Mouse (Mus musculus) forebrain, embryonic 15.5 days (tissue): ENCODE data around the gene Ddx60. TPM values are rescaled to one million over a fixed set of nuclear protein-coding genes. Genes with fewer than 3 reads are reported as not detected.

Experiments used
- ATAC-seq: fragments of 200-750 bp; cut with Nextera tagmentation; replicated peaks from 2 replicates; pipeline ENCODE4 v1.8.0; 2017; ENCODE audit warnings: mild to moderate bottlenecking, moderate TSS enrichment, moderate library complexity
- H3K27ac ChIP-seq: fragments of 300-500 bp; sonication (generic); replicated peaks from 2 replicates; pipeline ENCODE4 v1.5.1; 2015; ENCODE audit warnings: mild to moderate bottlenecking, inconsistent platforms
- H3K27me3 ChIP-seq: fragments of 300-500 bp; sonication (generic); 2 replicates; pipeline ENCODE4 v1.6.1; 2015; ENCODE audit warnings: inconsistent platforms
- H3K36me3 ChIP-seq: fragments of 300-500 bp; sonication (generic); 2 replicates; pipeline ENCODE4 v1.6.1; 2015; ENCODE audit warnings: mild to moderate bottlenecking, inconsistent platforms
- H3K4me1 ChIP-seq: fragments of 300-500 bp; sonication (generic); 2 replicates; pipeline ENCODE4 v1.6.1; 2015; ENCODE audit warnings: inconsistent platforms
- H3K4me2 ChIP-seq: fragments of 300-500 bp; sonication (generic); replicated peaks from 2 replicates; pipeline ENCODE4 v1.6.1; 2015; ENCODE audit warnings: mild to moderate bottlenecking, inconsistent platforms
- H3K4me3 ChIP-seq: fragments of 300-500 bp; sonication (generic); 2 replicates; pipeline ENCODE4 v1.5.1; 2015; ENCODE audit warnings: mild to moderate bottlenecking, inconsistent platforms
- H3K9ac ChIP-seq: fragments of 300-500 bp; sonication (generic); replicated peaks from 2 replicates; pipeline ENCODE4 v1.6.1; 2015; ENCODE audit warnings: mild to moderate bottlenecking, inconsistent platforms
- H3K9me3 ChIP-seq: fragments of 300-500 bp; sonication (generic); 2 replicates; pipeline ENCODE4 v1.6.1; 2016; ENCODE audit warnings: inconsistent platforms
- whole genome bisulfite sequencing: fragments of 180-500 bp; shearing (Covaris S2); methylation state at CpG from one replicate; pipeline ENCODE4 v1.1.7; 2015; ENCODE audit warnings: mixed read lengths; 5-methylcytosine and 5-hydroxymethylcytosine counted together
- polyA plus RNA-seq: library from polyadenylated mRNA; unstranded; fragments of >200 nt; fragmentation: Nextera tagmentation; extraction: Ambion mirVana; gene quantifications from 2 replicates; pipeline ENCODE4 v1.2.1, GENCODE M21; 2015

The Ddx60 gene
- polyA plus RNA-seq: 0.33 and 0.45 TPM in 2 replicates

- Histone ChIP-seq H3K9ac (peak within 1 kb of the TSS; percentile 51), H3K4me2 (peak within 1 kb of the TSS; percentile 86), H3K4me1 (peaks cover 10% of the 10 kb centered on the region), H3K27ac (no peak within 1 kb of the TSS), H3K36me3 (no peaks in the 10 kb centered on the region), H3K27me3 (no peaks in the 10 kb centered on the region), H3K4me3 (peak within 1 kb of the TSS; percentile 48), H3K9me3 (no peaks in the 10 kb centered on the region)
- peak; percentile 76 for ATAC-seq
- WGBS: 11% methylated on average over 22 of the region's 22 CpGs
Measured at GRCm38 (mm10) chr8:61927777-61928494, at the start of gene Ddx60. Ddx60 (plus strand) TSS chr8:61928087.

- Histone ChIP-seq H3K27ac (no peak overlapping the region), H3K36me3 (no peaks in the 10 kb centered on the region), H3K9ac (no peak overlapping the region), H3K4me3 (no peak overlapping the region), H3K9me3 (no peaks in the 10 kb centered on the region), H3K4me2 (no peak overlapping the region), H3K4me1 (no peaks in the 10 kb centered on the region), H3K27me3 (no peaks in the 10 kb centered on the region)
- 58% methylated on average over 2 of the region's 2 CpGs for WGBS
- 0 out of 2 replicates have a peak, but pooled peaks have one; percentile 55 for ATAC-seq
Measured at GRCm38 (mm10) chr8:61894062-61894461, 33.8 kb upstream of the Ddx60 start.

- H3K27me3 ChIP-seq: no peaks in the 10 kb centered on the region
- H3K9me3 ChIP-seq: no peaks in the 10 kb centered on the region
- no peak overlapping the region for H3K4me3 ChIP-seq
- no peak overlapping the region for H3K27ac ChIP-seq
- ATAC-seq: no peak
- H3K4me2 ChIP-seq: no peak overlapping the region
- H3K4me1 ChIP-seq: 0 out of 2 replicates have a peak, but pooled peaks cover 2% of the 10 kb centered on the region
- H3K9ac ChIP-seq: no peak overlapping the region
- H3K36me3 ChIP-seq: no peaks in the 10 kb centered on the region
- 87% methylated on average over 1 of the region's 1 CpGs for WGBS
Measured at GRCm38 (mm10) chr8:61896742-61897141, 31.1 kb upstream of the Ddx60 start.

- 83% methylated on average over 1 of the region's 1 CpGs for WGBS
- H3K9me3 ChIP-seq: no peaks in the 10 kb centered on the region
- no peaks in the 10 kb centered on the region for H3K36me3 ChIP-seq
- 0 out of 2 replicates have a peak, but pooled peaks cover 2% of the 10 kb centered on the region for H3K4me1 ChIP-seq
- no peak overlapping the region for H3K4me2 ChIP-seq
- ATAC-seq: no peak
- no peaks in the 10 kb centered on the region for H3K27me3 ChIP-seq
- no peak overlapping the region for H3K27ac ChIP-seq
- H3K4me3 ChIP-seq: no peak overlapping the region
- H3K9ac ChIP-seq: no peak overlapping the region
Measured at GRCm38 (mm10) chr8:61897402-61897801, 30.5 kb upstream of the Ddx60 start.

GRCm38 (mm10) chr8:61901028-61901717 is 26.7 kb upstream of the Ddx60 start:
- Histone ChIP-seq H3K4me3 (no peak overlapping the region), H3K36me3 (no peaks in the 10 kb centered on the region), H3K4me2 (no peak overlapping the region), H3K27ac (no peak overlapping the region), H3K4me1 (0 out of 2 replicates have a peak, but pooled peaks cover 2% of the 10 kb centered on the region), H3K9ac (no peak overlapping the region), H3K9me3 (no peaks in the 10 kb centered on the region), H3K27me3 (no peaks in the 10 kb centered on the region)
- ATAC-seq: no peak
- WGBS: 22% methylated on average over 6 of the region's 6 CpGs

GRCm38 (mm10) chr8:61902521-61902920 is 25.4 kb upstream of the Ddx60 start, which contains the start of gene Palld:
Palld (minus strand) TSS chr8:61902690.
- no peak for ATAC-seq
- Histone ChIP-seq H3K9me3 (no peaks in the 10 kb centered on the region), H3K27me3 (no peaks in the 10 kb centered on the region)

GRCm38 (mm10) chr8:61908303-61909215 is 19.3 kb upstream of the Ddx60 start:
- Histone ChIP-seq H3K9me3 (no peaks in the 10 kb centered on the region), H3K4me3 (no peak overlapping the region), H3K36me3 (no peaks in the 10 kb centered on the region), H3K27me3 (no peaks in the 10 kb centered on the region), H3K4me2 (no peak overlapping the region), H3K27ac (no peak overlapping the region), H3K9ac (no peak overlapping the region), H3K4me1 (no peaks in the 10 kb centered on the region)
- ATAC-seq: no peak
- 75% methylated on average over 13 of the region's 13 CpGs for WGBS

More at GRCm38 (mm10) chr8:61902521-61902920, 25.4 kb upstream of the Ddx60 start, which contains the start of gene Palld:
- Histone ChIP-seq H3K9ac (no peak within 1 kb of the TSS), H3K4me2 (no peak within 1 kb of the TSS), H3K36me3 (no peaks in the 10 kb centered on the region), H3K4me3 (no peak within 1 kb of the TSS), H3K4me1 (0 out of 2 replicates have a peak, but pooled peaks cover 2% of the 10 kb centered on the region), H3K27ac (no peak within 1 kb of the TSS)
- 85% methylated on average over 5 of the region's 5 CpGs for WGBS

- Histone ChIP-seq H3K4me2 (no peak overlapping the region), H3K4me1 (no peaks in the 10 kb centered on the region), H3K36me3 (no peaks in the 10 kb centered on the region), H3K27me3 (no peaks in the 10 kb centered on the region), H3K4me3 (no peak overlapping the region), H3K27ac (no peak overlapping the region), H3K9me3 (no peaks in the 10 kb centered on the region), H3K9ac (no peak overlapping the region)
- no peak for ATAC-seq
- whole genome bisulfite sequencing: 91% methylated on average over 3 of the region's 3 CpGs
Measured at GRCm38 (mm10) chr8:61909313-61909712, 18.6 kb upstream of the Ddx60 start.

GRCm38 (mm10) chr8:61912817-61913216 is 15.1 kb upstream of the Ddx60 start:
- H3K4me2 ChIP-seq: no peak overlapping the region

GRCm38 (mm10) chr8:61913957-61914356 is 13.9 kb upstream of the Ddx60 start:
- Histone ChIP-seq H3K9me3 (no peaks in the 10 kb centered on the region), H3K4me3 (no peak overlapping the region), H3K27ac (no peak overlapping the region), H3K4me2 (no peak overlapping the region), H3K27me3 (no peaks in the 10 kb centered on the region), H3K4me1 (no peaks in the 10 kb centered on the region), H3K36me3 (no peaks in the 10 kb centered on the region), H3K9ac (no peak overlapping the region)
- 88% methylated on average over 9 of the region's 9 CpGs for WGBS
- ATAC-seq: no peak

More at GRCm38 (mm10) chr8:61912817-61913216, 15.1 kb upstream of the Ddx60 start:
- H3K9me3 ChIP-seq: no peaks in the 10 kb centered on the region
- ATAC-seq: no peak
- H3K9ac ChIP-seq: no peak overlapping the region
- 93% methylated on average over 5 of the region's 5 CpGs for WGBS
- H3K27ac ChIP-seq: no peak overlapping the region
- H3K27me3 ChIP-seq: no peaks in the 10 kb centered on the region
- H3K4me3 ChIP-seq: no peak overlapping the region
- no peaks in the 10 kb centered on the region for H3K4me1 ChIP-seq
- no peaks in the 10 kb centered on the region for H3K36me3 ChIP-seq

- 85% methylated on average over 4 of the region's 4 CpGs for WGBS
- Histone ChIP-seq H3K27me3 (no peaks in the 10 kb centered on the region), H3K27ac (no peak overlapping the region), H3K9ac (no peak overlapping the region), H3K4me2 (no peak overlapping the region), H3K9me3 (no peaks in the 10 kb centered on the region), H3K4me3 (no peak overlapping the region), H3K36me3 (no peaks in the 10 kb centered on the region), H3K4me1 (no peaks in the 10 kb centered on the region)
- no peak for ATAC-seq
Measured at GRCm38 (mm10) chr8:61917287-61917686, 10.6 kb upstream of the Ddx60 start.
